Mouse (Mus musculus): ENCODE measurements around the gene Ptger1. TPM values are rescaled to one million over a fixed set of nuclear protein-coding genes. Genes with fewer than 3 reads are reported as not detected.
A peak's percentile ranks its signal among the peaks of the same experiment; 100 is the strongest.

The Ptger1 gene
- polyA plus RNA-seq (2011; ENCODE audit: insufficient read depth, insufficient read length, low read depth, missing spikeins), result 0.58 TPM in 1 of 2 replicates, not detected in the other

DNA sequence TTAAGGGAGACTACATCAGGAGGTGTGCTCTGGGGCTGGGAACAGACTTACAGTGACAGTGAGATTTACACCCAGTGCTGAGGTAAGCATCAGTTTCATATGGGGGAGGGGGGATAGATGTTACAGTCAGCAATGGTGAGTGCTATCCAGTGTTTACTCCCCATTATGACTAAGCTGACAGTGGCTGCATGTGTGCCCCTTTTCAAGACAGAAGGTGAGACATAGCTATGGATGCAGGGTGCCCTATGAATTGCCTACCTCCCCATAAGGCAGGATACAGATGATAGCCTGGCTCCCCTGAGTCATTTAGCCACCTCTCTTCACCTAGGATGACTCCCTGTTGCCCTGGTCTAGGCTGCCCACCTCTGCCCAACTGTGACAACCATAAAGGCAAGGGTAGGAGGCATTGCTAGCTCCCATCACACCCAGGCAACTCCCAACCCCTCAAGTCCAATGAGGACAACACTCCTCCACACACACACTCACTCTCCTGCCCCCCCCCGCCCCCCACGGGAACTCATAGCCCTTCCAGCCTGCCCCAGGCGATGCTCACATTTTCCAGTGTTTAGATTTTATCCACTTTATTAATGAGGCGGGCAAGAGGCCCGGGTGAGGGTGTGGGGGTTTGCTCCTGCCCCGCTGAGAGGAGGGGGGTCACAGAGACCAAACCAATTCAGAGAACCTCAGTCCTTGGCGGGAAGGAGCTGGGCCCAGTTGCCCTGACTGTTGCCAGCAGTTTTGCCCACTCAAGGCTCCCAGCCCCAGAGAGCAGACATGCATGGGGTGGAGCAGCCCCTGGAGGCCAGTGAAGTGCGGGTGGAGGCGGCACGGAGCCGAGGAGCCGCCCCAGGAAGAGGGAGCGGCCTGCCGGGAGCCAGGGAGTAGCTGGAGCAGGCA is at the start of gene Ptger1:
Ptger1 (plus strand) TSS at position 710 of the 897 bp plus-strand sequence.
- Histone ChIP-seq H3K4me1 (ENCODE audit: control insufficient read depth, insufficient read depth, low read length) (peaks cover 1% of the 10 kb centered on the region), H3K9ac (ENCODE audit: low read depth, poor library complexity, severe bottlenecking) (peak within 1 kb of the TSS; percentile 12; the same call in 1 of the 2 replicates), H3K36me3 (ENCODE audit: control insufficient read depth, insufficient read depth, low read length, poor library complexity, severe bottlenecking) (0 out of 2 replicates have a peak, but pooled peaks cover 3% of the 10 kb centered on the region), H3K27me3 (ENCODE audit: control insufficient read depth, insufficient read depth, low read length, poor library complexity, severe bottlenecking) (no peaks in the 10 kb centered on the region), H3K4me3 (ENCODE audit: low read depth, low read length) (no peak within 1 kb of the TSS), H3K27ac (ENCODE audit: insufficient read depth, low read length) (no peak within 1 kb of the TSS), H3K9me3 (replicated peaks; ENCODE audit: control insufficient read depth, insufficient read depth, low read length, poor library complexity, severe bottlenecking) (no peaks in the 10 kb centered on the region)
- no peak for TF ChIP-seq CTCF (IDR thresholded peaks at IDR 0.05; ENCODE audit: low read depth, low read length)
- no peak for TF ChIP-seq POLR2A (IDR thresholded peaks at IDR 0.05; ENCODE audit: insufficient read depth, low read length)
- no peak for TF ChIP-seq EP300 (IDR thresholded peaks at IDR 0.05; ENCODE audit: insufficient read depth, low read depth, low read length)

DNA sequence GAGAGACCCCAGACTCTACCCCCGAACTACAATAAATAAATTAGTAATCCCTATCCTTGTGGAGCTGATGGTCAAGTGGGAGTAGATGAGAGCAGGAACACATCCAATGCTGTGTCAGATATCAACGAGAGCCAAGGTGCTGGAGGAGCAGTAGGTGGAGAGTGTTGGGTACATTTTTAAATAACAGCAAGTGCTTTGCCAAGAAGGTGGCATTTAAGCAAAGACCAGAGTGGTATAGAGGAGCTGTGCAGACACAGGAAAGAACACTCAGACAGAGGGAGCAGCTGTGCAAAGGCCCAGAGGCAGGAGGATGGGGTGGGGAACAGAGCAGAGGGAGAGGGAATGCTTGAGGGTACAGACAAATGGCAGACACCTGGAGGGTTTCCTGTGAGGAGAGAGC is 49.4 kb upstream of the Ptger1 start:
- TF ChIP-seq EP300 (IDR thresholded peaks at IDR 0.05; ENCODE audit: insufficient read depth, low read depth, low read length) (no peak), POLR2A (IDR thresholded peaks at IDR 0.05; ENCODE audit: insufficient read depth, low read length) (no peak), CTCF (IDR thresholded peaks at IDR 0.05; ENCODE audit: low read depth, low read length) (no peak)
- Histone ChIP-seq H3K9ac (ENCODE audit: low read depth, poor library complexity, severe bottlenecking) (no peak overlapping the region), H3K9me3 (replicated peaks; ENCODE audit: control insufficient read depth, insufficient read depth, low read length, poor library complexity, severe bottlenecking) (no peaks in the 10 kb centered on the region; the same call in 1 of the 2 replicates), H3K4me1 (ENCODE audit: control insufficient read depth, insufficient read depth, low read length) (no peaks in the 10 kb centered on the region), H3K27ac (ENCODE audit: insufficient read depth, low read length) (no peak overlapping the region), H3K4me3 (ENCODE audit: low read depth, low read length) (no peak overlapping the region), H3K27me3 (ENCODE audit: control insufficient read depth, insufficient read depth, low read length, poor library complexity, severe bottlenecking) (no peaks in the 10 kb centered on the region), H3K36me3 (ENCODE audit: control insufficient read depth, insufficient read depth, low read length, poor library complexity, severe bottlenecking) (peaks cover 7% of the 10 kb centered on the region)

DNA sequence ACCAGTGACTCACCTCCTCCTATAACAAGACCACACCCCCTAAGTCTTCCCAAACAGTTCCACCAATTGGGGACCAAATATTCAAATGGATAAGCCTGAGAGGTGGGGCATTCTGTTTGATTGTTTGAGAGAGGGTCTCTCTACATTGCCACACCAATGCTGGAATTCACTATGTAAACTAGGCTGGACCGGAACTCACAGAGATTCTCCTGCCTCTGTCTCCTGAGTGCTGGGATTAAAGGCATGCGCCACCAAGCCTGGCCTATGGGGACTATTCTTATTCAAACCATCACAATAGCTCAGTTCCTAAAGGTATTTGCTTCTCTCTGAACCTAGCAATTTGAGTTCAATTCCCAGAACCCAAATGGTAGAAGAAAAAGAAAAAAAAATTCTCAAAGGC is 47.9 kb upstream of the Ptger1 start:
- H3K9ac ChIP-seq (ENCODE audit: low read depth, poor library complexity, severe bottlenecking), result no peak overlapping the region
- H3K27ac ChIP-seq (ENCODE audit: insufficient read depth, low read length), result no peak overlapping the region
- H3K9me3 ChIP-seq (replicated peaks; ENCODE audit: control insufficient read depth, insufficient read depth, low read length, poor library complexity, severe bottlenecking), result no peaks in the 10 kb centered on the region; the same call in 1 of the 2 replicates
- H3K27me3 ChIP-seq (ENCODE audit: control insufficient read depth, insufficient read depth, low read length, poor library complexity, severe bottlenecking), result no peaks in the 10 kb centered on the region
- no peaks in the 10 kb centered on the region for H3K4me1 ChIP-seq (ENCODE audit: control insufficient read depth, insufficient read depth, low read length)
- no peak for TF ChIP-seq EP300 (IDR thresholded peaks at IDR 0.05; ENCODE audit: insufficient read depth, low read depth, low read length)
- H3K36me3 ChIP-seq (ENCODE audit: control insufficient read depth, insufficient read depth, low read length, poor library complexity, severe bottlenecking), result no peaks in the 10 kb centered on the region
- H3K4me3 ChIP-seq (ENCODE audit: low read depth, low read length), result no peak overlapping the region

DNA sequence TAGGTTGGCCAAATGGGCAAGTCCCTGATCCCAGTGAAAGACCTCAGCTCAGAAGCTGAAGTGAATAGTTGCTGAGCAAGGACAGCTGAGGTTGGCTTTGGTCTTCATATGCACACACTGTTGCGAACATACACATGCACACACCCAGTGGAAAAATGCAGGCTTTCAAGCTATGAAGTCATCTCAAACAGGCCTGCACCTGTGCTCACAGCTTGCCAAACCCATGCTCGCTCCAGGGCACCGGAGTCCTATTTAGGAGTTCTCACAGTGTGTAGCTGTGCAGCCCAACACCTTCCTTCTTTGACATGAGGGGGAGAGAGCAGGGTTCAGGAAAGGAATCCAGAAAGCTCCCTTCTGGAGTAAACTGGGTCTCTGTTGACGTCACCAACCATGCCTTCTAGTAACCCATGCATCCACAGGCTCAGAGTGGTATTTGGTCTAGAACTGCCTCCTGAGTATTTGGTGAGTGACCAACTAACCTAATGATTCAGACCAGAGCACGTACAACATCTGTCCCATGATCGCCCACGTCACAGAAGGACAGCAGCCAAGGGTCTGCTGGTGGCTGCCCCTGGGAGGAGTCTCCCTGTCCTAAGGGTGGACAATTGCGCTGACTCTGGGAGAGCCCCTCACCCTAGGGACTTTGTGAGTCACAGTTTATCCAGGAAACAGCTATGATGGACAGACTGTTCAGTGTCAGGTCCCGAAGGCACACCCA is 46.8 kb upstream of the Ptger1 start:
- no peaks in the 10 kb centered on the region for H3K4me1 ChIP-seq (ENCODE audit: control insufficient read depth, insufficient read depth, low read length)
- no peak overlapping the region for H3K27ac ChIP-seq (ENCODE audit: insufficient read depth, low read length)
- no peaks in the 10 kb centered on the region; the same call in 1 of the 2 replicates for H3K9me3 ChIP-seq (replicated peaks; ENCODE audit: control insufficient read depth, insufficient read depth, low read length, poor library complexity, severe bottlenecking)
- H3K9ac ChIP-seq (ENCODE audit: low read depth, poor library complexity, severe bottlenecking), result no peak overlapping the region
- H3K36me3 ChIP-seq (ENCODE audit: control insufficient read depth, insufficient read depth, low read length, poor library complexity, severe bottlenecking), result no peaks in the 10 kb centered on the region
- no peaks in the 10 kb centered on the region for H3K27me3 ChIP-seq (ENCODE audit: control insufficient read depth, insufficient read depth, low read length, poor library complexity, severe bottlenecking)
- H3K4me3 ChIP-seq (ENCODE audit: low read depth, low read length), result no peak overlapping the region
- no peak for TF ChIP-seq CTCF (IDR thresholded peaks at IDR 0.05; ENCODE audit: low read depth, low read length)
- no peak for TF ChIP-seq POLR2A (IDR thresholded peaks at IDR 0.05; ENCODE audit: insufficient read depth, low read length)
- TF ChIP-seq EP300 (IDR thresholded peaks at IDR 0.05; ENCODE audit: insufficient read depth, low read depth, low read length), result no peak

DNA sequence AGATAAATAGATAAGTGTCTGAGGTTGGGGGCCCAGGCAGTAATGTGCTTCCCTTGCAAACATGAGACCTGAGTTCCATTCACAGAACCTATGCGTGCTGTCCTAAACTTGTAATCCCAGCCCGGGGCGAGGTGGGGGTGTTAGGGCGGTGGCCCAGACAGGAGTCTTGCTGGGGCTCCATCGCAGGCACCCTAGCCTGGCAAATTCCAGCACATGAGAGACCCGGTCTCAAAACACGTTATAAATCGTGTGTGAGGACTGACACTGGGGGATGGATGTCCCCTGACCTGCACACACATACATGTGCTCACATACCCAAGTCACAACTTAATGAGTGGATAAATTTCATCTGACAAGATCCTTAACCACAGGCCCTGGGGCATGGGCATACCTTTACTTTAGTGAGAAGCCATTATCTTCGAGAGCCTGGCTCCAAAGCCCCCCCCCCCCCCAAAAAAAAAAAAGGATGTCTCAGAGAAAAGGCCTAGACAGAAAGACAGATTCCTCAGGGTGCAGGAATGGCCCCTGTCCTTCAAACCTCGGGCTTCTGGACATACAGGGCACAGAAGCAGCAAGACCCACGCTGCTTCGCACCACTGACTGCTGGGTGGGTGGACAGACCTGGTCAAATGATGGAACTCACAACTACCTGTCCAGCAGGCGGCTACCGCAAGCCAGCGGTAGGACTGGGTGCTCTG is 44.6 kb upstream of the Ptger1 start:
- no peaks in the 10 kb centered on the region for H3K36me3 ChIP-seq (ENCODE audit: control insufficient read depth, insufficient read depth, low read length, poor library complexity, severe bottlenecking)
- no peaks in the 10 kb centered on the region for H3K4me1 ChIP-seq (ENCODE audit: control insufficient read depth, insufficient read depth, low read length)
- no peak overlapping the region for H3K27ac ChIP-seq (ENCODE audit: insufficient read depth, low read length)
- H3K27me3 ChIP-seq (ENCODE audit: control insufficient read depth, insufficient read depth, low read length, poor library complexity, severe bottlenecking), result no peaks in the 10 kb centered on the region
- TF ChIP-seq CTCF (IDR thresholded peaks at IDR 0.05; ENCODE audit: low read depth, low read length) (no peak), POLR2A (IDR thresholded peaks at IDR 0.05; ENCODE audit: insufficient read depth, low read length) (no peak), EP300 (IDR thresholded peaks at IDR 0.05; ENCODE audit: insufficient read depth, low read depth, low read length) (no peak)
- peak overlapping the region; percentile 47 for H3K4me3 ChIP-seq (ENCODE audit: low read depth, low read length)
- no peaks in the 10 kb centered on the region; the same call in 1 of the 2 replicates for H3K9me3 ChIP-seq (replicated peaks; ENCODE audit: control insufficient read depth, insufficient read depth, low read length, poor library complexity, severe bottlenecking)
- H3K9ac ChIP-seq (ENCODE audit: low read depth, poor library complexity, severe bottlenecking), result no peak overlapping the region
